Mouse (Mus musculus) adrenal gland, adult 18-20 months (tissue): ENCODE data around the gene Gnb1. TPM values are rescaled to one million over a fixed set of nuclear protein-coding genes. Genes with fewer than 3 reads are reported as not detected.

ENCODE experiments used
- DNase-seq, 2 experiments: peaks; one replicate each; pipeline ENCODE4 v3.0.0; 2021 to 2022; ENCODE audit warnings: low spot score in 2 of 2
- total RNA-seq, 2 experiments: library from RNA; stranded (reverse); gene quantifications; 1 replicate in 1 of 2; 2 replicates in 1 of 2; pipeline ENCODE4 v1.2.3; 2021

The Gnb1 gene
- total RNA-seq, 2 experiments from 2014 or later = 436 to 441 TPM

DNA sequence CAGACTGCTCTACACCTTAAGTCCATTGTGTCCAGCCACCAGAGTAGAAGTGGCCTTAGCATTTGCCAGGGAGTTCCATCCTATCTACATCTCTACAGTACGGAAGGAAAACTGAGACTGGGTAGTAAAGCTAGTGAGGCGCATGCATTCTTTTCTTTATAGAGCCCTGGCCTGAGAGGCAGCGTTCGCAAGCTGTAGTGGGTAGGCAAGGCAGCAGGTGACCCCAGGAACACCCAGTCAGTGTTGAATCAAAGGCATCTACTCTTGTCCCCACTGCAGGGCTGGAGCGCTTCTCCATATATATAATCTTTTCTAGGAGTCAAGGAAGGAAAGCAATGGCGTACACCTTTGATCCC lies 9.1 kb upstream of the Gnb1 start:
- DNase-seq = no peak

DNA sequence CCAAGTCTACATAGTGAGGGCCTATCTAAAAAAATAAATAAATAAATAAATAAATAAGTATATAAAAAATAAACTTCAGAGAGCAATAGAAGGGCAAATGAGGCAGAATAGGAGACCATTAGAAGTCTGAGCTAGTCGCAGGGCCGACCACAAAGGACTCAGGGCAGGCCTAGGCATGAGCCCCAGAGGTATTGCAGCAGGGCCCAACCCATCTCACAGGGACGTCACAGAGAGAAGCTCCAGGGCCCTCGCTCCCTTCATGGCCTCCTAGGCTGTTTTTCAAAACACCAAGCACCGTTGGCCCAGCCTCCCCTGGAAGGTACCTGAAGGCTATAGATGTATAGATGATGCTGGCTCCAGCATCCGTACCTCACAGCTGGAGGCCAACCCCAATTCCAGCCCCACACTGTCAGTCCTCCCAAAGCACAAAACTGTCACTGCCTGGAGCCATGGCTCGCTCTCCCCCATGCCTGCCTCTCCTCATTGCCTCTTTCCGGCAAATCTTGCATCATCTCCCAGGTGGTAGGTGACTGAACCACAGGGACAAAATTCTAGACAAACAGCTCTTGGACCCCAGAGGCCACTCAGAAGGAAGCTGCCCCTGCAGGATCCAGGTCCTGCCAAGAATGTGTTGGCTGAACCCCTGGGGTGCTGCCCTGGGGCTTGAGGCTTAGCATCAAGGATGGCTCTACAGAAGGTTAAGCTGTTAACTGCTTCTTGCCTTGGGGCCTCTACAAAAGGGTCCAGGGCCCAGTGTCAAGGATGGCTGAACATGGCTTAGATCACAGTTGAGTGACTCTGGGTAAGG lies 8.2 kb upstream of the Gnb1 start:
- DNase-seq = no peak

DNA sequence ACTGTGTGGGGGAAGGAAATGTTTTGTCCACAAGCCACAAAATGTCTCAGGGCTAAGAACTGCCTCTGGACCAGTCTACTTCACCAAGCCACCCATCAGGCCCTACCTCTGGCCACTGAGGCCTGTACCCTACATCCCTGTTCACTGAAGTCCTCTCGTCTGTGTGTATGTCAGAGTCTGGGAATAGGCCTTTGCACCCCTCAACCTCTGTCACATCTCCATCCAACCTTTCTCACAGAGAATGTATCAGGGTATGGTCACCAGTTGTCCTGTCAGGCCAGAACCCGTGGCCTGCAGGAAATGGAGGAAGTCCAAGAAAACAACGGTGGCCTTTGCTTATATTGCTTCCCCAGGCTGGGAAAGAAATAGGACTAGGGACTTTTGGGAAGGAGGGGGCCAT lies 5.6 kb upstream of the Gnb1 start:
- no peak for DNase-seq

DNA sequence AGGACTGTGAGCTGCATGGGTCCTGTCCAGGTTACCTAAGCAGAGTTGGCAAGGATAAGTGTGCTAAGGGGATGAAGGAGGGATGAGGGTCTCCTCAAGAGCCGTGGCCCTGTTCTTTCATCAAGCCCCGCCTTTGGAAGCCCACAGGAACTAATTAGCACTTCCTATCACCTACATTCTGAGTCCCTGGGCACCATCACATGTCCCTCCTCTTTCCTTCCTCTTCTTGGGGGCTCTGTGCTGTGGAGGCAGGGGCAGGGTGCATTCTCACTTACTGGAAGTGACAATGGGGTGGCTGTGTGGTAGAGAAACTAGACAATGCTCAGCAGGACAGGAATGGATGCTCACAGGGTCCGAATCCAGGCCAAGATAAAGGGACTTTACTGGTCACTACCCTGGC lies 3.4 kb upstream of the Gnb1 start:
- peak in 1 of 2 experiments; percentile 19 for DNase-seq

DNA sequence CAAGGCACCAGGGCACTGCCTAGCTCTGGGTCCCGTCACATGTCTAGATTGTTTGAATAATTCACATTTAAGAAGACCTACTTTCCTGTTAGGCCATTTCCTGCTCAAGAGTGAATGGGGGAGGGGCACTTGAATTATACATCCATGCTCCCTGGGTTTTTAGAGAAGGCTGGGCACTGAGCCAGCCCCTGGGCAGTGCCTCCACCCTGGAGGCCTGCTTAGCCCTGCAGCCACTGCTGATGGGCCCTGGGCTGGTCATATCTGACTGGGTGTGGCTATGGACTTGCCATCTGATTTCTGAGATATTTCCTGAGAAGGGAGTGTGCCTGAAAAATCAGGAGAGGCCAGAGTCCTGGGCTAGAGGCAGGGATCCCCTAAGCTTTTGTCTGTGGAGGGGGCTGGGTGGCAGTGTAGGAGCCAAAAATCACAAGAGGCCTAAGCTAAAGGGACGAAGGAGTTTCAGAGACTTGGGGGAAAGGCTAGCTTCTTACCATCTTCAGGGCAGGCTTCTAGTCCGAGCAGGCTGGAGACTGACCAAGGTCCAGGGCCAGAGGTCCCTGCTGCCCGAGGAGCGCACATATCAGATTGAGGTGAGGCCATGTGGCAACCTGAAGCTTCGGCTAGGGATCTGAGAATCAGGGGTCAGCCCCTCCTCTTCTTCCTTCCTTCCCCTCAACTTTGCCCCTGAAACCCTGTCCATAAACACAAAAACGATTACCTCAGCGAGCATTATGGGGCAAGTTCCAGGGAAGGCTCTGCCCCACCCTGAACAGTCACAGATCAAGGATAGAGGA lies 2.7 kb upstream of the Gnb1 start:
- peak; percentile 37 to 58 for DNase-seq

DNA sequence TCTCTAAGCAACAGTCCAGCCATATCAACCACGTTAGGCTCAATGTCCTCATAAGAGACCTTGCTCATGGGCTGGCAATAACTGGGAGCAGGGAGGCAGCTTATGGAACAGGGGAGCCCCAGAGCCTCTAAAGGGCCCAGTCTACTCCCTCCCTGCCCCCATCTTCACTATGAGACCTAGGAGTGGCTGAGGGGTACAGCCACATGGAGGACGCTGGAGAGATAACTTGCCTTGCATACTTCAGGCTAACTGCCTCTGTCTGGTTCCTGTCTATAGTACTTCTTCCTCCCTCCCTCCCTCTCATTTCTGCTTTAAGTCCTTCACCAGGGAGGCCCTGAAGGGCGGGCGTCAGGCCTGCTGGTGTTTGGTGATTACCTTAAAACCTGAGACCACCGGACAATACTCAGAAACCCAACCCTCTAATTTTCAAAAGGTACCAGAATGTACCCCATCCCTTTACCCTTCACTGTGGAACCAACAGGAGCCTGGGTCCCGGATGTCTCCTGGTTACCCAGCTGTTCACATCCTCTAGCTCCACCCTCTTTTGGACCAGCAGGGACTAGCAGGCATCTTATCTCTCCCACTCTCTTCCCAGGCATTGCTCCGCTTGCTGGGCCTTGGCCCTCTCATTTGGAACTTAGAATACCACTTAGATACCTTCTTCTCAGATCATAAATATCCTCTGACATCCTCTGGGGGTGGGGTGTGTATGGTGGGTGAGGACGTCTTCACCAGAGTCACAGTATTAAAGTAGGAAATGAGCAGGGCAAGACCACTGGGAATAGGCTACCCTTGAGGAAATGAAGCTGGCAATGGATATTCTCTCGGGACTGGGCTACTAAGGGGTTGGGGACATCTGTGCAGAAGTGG lies 1.8 kb upstream of the Gnb1 start:
- DNase-seq = peak in 1 of 2 experiments; percentile 16

DNA sequence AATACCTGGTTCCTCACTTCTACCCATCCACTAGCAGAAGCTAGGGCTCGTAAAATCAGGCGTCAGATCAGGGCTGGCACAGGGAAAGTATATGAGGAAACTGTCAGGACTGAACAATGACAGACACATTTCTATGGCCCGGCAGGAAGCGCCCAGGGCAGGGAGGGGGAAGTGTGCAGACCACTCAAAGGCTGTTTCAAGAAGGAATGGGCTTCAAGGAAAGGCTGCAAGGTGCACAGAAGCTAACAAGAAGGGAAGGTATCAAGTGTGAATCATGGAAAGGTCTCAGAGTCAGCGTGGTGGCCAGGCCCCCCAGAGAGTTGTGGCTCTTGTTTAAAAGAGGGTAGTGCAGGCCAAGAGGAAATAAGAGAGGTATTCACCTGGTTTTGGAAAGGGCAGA lies 705 bp upstream of the Gnb1 start:
- DNase-seq = peak in 1 of 2 experiments; percentile 22

DNA sequence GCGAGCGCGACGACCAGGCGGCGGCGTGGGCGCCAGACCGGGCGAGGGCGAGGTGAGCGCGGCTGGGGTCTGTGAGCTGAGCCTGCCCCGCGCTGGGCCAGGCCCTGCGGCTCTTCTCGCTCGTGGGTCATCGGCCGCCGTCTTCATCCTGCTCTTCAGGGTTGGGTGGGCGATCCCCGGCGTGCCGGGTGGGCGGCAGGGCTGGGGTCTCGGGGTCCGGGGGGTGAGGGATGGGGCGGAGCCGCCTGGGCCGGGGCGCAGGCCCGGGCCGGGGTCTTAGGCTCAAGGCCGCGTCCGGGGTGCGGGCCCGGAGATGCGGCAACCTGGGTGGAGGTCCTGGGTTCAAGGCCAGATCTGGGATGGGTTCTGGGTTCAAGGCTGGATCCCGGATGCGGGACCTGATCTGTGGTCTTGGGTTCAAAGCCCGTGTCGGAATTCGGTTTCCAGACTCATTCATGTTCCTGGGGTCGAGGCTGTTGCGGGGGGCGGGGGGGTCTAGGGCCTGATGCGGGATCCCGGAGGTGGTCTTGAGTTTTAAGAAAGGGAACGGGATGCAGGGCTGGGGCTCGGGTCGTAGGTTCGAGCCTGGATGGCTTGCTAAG lies 469 bp downstream of the Gnb1 start:
- no peak for DNase-seq

DNA sequence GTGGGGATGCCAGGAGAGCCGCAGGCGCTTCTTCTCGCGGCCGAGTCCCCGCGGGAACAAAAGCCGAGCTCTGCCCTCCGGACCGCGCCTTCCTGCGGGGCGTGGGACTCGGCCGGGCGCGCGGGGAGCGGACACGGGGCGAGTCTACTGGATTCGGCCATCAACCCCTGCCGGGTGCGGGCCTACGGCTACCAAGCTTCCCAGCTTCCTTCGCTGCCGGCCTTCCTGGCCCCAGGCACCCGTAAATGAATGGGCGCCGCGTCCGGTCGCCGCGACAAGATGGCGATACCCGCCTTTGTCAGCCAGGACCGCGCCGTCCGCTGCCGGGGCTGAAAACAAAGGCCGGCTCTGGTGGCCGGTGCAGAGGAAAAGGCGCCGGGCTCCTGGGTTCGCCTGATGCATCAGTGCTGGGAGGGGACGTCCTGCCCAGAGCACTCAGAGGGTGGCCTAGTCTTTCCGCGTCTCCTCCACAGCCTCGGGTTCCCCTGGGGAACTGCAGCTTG lies 1.0 kb downstream of the Gnb1 start:
- DNase-seq = peak; percentile 61 to 67

DNA sequence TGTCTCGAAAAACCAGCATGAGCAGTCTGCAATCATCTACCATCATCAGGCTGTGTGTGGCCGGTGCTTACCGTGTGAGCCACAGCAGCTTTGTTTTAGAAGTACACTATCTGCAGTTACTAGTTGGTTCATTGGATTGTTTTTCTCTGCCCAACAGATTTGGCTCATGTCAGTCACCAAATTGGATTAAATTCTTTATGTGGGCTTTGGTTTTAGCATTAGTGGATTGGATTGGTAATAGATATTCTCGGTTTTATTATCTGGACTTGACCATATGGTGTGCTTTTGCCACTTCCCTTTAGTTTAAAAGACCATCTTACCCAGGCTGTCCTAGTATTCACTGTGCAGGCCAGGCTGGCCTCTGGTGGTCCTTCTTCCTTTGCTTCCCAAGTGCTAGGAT lies 3.7 kb downstream of the Gnb1 start:
- DNase-seq = no peak

DNA sequence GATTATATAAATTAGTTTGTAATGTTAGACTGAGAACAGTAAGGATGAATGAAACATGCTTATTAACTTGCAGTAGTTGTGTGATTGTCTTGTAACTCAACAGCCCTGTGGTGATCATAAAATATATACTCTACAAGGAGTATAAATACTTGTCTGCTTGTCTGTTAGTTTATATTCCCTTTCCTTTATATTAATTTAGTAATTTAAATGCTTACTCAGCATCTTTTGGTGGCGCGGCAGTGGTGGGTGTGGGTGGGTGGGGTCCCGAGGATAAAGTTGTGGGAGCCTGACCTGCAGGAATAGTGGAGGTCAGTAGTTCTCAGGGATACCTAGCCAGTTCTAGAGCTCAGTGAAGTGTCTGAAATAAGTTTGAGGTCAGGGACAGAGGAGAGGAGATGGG lies 6.8 kb downstream of the Gnb1 start:
- no peak for DNase-seq

DNA sequence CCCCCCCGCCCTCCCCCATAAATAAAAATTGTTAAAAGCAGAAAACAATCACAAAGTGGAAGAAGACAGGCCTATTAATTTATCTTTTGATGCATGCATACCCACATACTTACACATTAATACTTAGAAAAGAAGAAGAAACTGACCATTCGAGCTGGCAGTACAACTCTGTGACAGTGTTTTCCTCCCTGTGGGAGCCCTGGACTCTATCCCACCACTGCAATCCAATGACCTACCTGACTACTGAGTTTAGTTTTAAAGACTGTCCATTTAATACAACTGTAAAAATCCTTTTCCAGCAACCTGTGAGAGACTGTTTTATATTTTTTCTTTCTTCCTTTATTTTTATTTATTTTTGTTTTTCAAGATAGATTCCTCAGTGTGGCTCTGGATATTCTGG lies 10.0 kb downstream of the Gnb1 start:
- DNase-seq = no peak

DNA sequence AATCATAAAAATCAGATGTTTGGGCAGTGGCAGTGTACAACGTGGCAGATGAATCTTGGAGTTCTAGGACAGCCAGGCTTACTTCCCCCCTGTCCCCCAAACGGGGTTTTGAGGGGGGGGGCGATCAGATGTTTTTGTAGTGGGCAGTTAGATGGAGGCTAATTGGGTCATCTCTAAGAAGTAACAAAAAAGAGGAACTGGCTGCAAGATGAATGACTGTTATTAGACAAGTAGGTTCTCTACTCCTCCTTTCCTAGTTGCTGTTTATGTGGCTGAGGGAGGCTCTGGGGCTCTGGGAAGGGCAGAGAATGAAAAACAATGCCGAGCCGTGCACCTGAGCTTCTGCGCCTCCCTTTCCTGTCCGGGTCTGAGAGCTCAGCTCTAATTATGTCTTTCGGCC lies 13.9 kb downstream of the Gnb1 start:
- DNase-seq = no peak

DNA sequence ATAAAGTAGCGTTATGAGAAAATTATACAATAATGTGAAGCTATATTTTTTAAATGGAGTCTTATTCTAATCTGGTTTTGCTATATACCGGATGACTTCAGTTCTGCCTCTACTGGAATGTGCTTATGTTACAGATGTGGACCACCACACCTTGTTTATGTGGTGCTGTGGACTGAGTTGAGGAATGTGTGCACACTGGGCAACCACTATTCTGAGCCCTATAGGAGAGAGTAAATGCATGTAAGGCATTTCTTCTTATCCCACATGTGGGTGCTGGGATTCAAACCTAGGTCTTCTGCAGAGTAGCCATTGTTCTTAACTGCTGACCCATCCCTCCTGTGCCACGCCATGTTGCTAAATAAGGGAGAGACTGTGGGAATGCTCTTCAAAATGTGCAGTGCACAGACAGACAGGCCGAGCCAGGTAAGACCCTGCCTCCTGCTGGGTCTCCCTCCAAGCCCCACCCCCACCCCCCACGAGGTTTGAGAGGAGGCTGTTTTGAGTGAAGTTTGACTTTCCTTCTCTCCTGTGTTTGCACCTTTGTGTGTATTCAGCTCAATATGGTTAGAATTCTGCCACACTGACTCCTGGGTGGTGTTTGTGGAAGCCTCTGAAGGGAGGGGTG lies 14.6 kb downstream of the Gnb1 start:
- no peak for DNase-seq

DNA sequence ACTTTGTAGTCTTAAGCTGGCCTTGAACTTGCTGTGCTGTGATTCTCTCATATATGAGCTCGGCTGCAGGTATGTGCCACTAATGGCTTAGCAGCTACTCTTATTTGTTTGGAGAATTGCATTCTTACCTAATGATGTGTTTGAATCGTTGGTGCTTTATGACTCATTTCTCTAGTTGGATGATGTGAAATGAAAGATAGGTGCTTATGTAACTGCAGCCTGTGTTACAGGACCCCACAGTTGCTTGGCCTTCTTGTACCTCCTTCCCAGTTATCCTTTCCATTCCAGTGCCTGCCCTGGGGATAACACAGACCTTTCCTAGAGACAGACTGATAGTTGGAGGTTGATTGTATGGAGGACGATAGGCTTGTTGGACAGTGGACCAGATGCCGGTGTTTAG lies 17.5 kb downstream of the Gnb1 start:
- DNase-seq = no peak

DNA sequence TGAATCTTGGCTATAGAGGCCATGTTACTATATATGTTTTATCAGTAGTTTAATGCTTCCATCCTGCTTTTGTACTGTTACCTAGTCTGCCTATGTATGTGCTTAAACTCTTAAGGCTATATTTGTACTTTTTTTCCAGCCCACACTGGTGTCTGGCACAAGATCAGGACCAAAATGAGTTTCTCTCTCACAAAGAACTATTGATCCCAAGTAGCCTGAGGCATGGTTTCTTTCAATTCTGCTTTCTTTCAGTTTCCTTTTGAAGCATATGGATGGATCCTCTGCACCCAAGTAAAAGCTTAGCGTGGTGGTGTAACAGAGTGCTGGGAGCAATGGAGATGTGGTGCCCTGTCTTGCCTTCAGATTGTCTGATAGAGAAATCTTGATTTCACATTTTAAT lies 19.8 kb downstream of the Gnb1 start:
- DNase-seq = no peak

DNA sequence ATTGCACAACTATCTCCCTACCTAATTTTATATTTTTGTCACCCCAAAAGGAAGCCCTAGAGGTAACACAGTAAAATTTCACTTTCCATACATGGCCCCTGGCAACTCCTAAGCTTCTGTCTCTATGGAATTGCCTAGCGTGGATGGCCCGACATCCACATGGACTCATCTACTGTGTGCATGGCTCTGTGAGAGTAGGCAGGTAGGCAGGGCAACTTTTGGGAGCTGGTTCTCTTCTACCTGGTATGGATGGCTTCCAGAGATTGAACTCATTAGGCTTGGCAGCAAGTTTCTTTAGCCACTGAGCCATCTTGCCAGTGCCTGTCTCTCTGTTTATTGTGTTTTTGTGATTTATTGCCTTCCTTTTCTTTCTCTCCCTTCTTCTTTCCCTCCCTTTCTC lies 23.6 kb downstream of the Gnb1 start:
- DNase-seq = no peak

DNA sequence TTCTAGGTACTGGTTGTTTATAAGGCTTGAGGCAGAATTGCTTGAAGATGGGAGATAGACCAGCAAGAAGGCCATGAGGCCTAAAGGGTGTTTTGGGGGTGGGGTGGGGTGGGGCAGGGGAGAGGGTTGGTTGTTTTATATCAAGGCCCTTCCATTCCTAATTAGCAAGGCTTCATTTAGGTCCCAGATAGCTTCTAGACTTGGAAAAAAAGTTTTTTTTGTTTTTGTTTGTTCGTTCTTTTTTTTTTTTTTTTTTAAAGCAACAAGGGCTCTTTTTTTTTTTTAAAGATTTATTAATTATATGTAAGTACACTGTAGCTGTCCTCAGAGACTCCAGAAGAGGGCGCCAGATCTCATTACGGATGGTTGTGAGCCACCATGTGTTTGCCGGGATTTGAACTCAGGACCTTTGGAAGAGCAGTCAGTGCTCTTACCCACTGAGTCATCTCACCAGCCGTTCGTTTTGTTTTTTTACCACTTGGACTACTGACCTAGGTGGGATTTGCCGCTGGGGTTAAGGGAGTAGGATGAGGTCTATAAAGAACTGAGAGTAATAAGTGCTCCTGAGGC lies 26.9 kb downstream of the Gnb1 start:
- no peak for DNase-seq

DNA sequence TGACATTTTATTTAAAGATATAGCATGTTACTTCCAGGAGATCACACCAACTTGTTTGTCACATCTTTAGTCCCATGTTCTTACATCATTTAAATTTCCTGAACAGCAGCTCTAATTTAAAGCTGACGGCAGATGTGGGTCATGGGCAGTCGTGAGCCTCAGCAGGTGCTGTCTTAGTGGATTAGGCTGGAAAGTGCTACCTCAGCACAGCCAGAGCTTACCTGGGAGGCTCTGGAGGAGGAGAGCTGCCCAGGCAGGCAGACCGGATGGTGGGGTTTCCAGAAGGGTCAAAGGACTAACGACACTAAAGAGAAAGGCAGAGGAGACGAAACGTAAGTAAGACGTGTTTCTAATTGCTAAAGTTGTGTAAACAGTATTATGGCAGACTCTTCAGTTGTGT lies 31.2 kb downstream of the Gnb1 start:
- no peak for DNase-seq

DNA sequence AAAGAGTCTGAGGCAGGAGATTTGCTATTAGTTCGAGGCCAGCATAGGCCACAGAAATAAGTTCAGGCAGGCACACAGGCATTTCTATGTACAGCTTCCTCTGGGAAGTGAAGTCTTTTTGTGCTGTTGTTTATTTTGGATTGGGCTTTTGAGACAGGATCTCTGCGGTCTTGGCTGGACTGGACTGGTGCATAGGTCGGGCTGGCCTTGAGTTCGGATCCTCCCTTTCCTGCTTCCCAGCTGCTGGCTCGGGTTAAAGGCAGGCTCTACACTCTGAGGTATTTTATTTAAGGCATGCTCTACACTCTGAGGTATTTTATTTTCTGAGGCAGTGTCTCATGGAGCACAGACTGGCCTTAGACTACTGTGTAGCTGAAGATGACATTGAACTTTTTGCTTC lies 34.6 kb downstream of the Gnb1 start:
- no peak for DNase-seq
